Mouse (Mus musculus) hindbrain, embryonic 16.5 days (tissue): Measurements from ENCODE around the gene Cstf3. TPM values are rescaled to one million over a fixed set of nuclear protein-coding genes. Genes with fewer than 3 reads are reported as not detected.
A peak's percentile ranks its signal among the peaks of the same experiment; 100 is the strongest.

ENCODE experiments used
- ATAC-seq: fragments of 200-750 bp; cut with Nextera tagmentation; 2 replicates; pipeline ENCODE4 v1.8.0; 2017; ENCODE audit warnings: moderate TSS enrichment, moderate library complexity
- H3K27ac ChIP-seq: fragments of 300-500 bp; sonication (generic); 2 replicates; pipeline ENCODE4 v1.5.1; 2014; ENCODE audit warnings: low read depth, mild to moderate bottlenecking, control low read depth, low read length, moderate library complexity
- H3K27me3 ChIP-seq: fragments of 300-500 bp; sonication (generic); replicated peaks from 2 replicates; pipeline ENCODE4 v1.6.1; 2014; ENCODE audit warnings: low read length; ENCODE audit not compliant: control insufficient read depth, insufficient read depth
- H3K36me3 ChIP-seq: fragments of 300-500 bp; sonication (generic); 2 replicates; pipeline ENCODE4 v1.6.1; 2014; ENCODE audit warnings: mild to moderate bottlenecking, low read length, moderate library complexity, mixed read lengths; ENCODE audit not compliant: control insufficient read depth, insufficient read depth
- H3K4me1 ChIP-seq: fragments of 300-500 bp; sonication (generic); 2 replicates; pipeline ENCODE4 v1.6.1; 2014; ENCODE audit warnings: low read depth, low read length; ENCODE audit not compliant: control insufficient read depth, insufficient read depth
- H3K4me2 ChIP-seq: fragments of 300-500 bp; sonication (generic); 2 replicates; pipeline ENCODE4 v1.6.1; 2014; ENCODE audit warnings: mild to moderate bottlenecking, low read length, control low read depth, moderate library complexity
- H3K4me3 ChIP-seq: fragments of 300-500 bp; sonication (generic); 2 replicates; pipeline ENCODE4 v1.5.1; 2014; ENCODE audit warnings: mild to moderate bottlenecking, low read length, control low read depth, moderate library complexity
- H3K9ac ChIP-seq: fragments of 300-500 bp; sonication (generic); 2 replicates; pipeline ENCODE4 v1.6.1; 2014; ENCODE audit warnings: low read depth, mild to moderate bottlenecking, control low read depth, low read length, moderate library complexity
- H3K9me3 ChIP-seq: fragments of 300-500 bp; sonication (generic); 2 replicates; pipeline ENCODE4 v1.6.1; 2014; ENCODE audit warnings: mild to moderate bottlenecking, low read length, moderate library complexity; ENCODE audit not compliant: control insufficient read depth
- WGBS: fragments of 180-500 bp; shearing (Covaris S2); extraction: QIAGEN DNeasy Blood & Tissue Kit; methylation state at CpG from one replicate; pipeline ENCODE4 v1.1.7; 2014; 5-methylcytosine and 5-hydroxymethylcytosine counted together
- polyA plus RNA-seq: library from polyadenylated mRNA; unstranded; fragments of >200 nt; fragmentation: Nextera tagmentation; extraction: Ambion mirVana; gene quantifications from 2 replicates; pipeline ENCODE4 v1.2.1, GENCODE M21; 2015

Cstf3 gene
- polyA plus RNA-seq, 1 experiment from 2014 or later = 73.8 TPM

DNA sequence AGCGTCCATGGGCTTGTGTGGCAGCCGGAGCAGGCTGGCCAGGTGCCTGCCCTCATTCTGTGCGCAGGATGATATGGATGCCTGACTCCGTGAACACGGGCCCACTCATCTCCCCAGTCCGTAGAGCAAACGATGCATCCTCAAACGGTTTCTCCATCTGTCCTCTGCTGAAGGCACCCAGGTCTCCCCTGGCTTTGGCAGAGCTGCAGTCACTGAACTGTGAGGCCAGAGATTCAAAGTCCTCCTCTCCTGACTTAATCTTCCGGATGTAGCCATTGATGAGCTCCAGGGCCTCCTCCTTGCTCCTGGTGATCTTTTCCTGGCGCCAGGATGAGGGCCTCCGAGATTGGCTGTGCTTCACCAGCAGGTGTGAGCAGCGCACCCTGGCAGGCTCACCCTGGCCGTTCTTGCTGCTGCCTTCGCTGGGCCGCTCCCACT, 124.0 kb downstream of the Cstf3 start:
- H3K4me3 ChIP-seq = no peak overlapping the region
- 43% methylated on average over 15 of the region's 15 CpGs for WGBS
- no peak overlapping the region; the same call in 1 of the 2 replicates for H3K4me2 ChIP-seq
- H3K27ac ChIP-seq = peak overlapping the region; percentile 23; the same call in 1 of the 2 replicates
- H3K9me3 ChIP-seq = no peaks in the 10 kb centered on the region
- H3K27me3 ChIP-seq = no peaks in the 10 kb centered on the region
- peak overlapping the region; percentile 45 for H3K9ac ChIP-seq
- no peaks in the 10 kb centered on the region for H3K36me3 ChIP-seq
- peaks cover 17% of the 10 kb centered on the region for H3K4me1 ChIP-seq
- no peak for ATAC-seq

Other genes with a start within 250 kb of the Cstf3 start
- 8.6 and 8.9 TPM in 2 replicates for gene D430041D05Rik, start 179.5 kb upstream of the Cstf3 start, polyA plus RNA-seq
- gene Hipk3, start 96.1 kb upstream of the Cstf3 start, polyA plus RNA-seq = 6.1 and 7.7 TPM in 2 replicates
- gene Tcp11l1, start 121.6 kb downstream of the Cstf3 start, polyA plus RNA-seq = 48.8 and 55.5 TPM in 2 replicates
- gene Pin1rt1, start 125.9 kb downstream of the Cstf3 start, polyA plus RNA-seq = 0.30 TPM in 1 of 2 replicates, not detected in the other
- 1.8 and 1.9 TPM in 2 replicates for gene Depdc7, start 152.4 kb downstream of the Cstf3 start, polyA plus RNA-seq
- gene Qser1, start 226.2 kb downstream of the Cstf3 start, polyA plus RNA-seq = 5.3 and 6.7 TPM in 2 replicates